Mouse (Mus musculus): ENCODE results near the gene Pml. TPM values are rescaled to one million over a fixed set of nuclear protein-coding genes. Genes with fewer than 3 reads are reported as not detected.
"Not testable (repeated sequence)": the region's sequence is repeated elsewhere in the genome, so short reads cannot be mapped to it uniquely, and the experiment has no call there.

Gene Pml
- polyA plus RNA-seq, 3 experiments from 2014 or later: 40.6 to 53.9 (median 40.9) TPM

DNA sequence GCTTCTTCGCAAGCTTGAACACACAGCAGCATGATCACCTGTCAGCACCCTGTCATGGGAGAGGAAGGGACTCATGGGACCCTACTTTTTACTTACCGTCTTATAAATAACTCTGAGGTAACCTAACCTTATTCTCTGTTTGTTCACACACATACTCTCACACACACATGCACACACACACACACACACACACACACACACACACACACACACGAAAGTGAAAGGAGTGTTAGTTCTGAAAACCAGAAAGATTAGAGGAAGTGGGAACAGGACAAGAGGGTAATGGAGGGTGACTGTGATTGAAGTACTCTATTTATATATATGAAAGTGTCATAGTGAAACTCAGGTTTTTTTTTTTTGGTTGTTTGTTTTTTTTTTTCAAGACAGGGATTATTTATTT lies 21.5 kb upstream of the Pml start:
- ATAC-seq: peak; percentile 80

DNA sequence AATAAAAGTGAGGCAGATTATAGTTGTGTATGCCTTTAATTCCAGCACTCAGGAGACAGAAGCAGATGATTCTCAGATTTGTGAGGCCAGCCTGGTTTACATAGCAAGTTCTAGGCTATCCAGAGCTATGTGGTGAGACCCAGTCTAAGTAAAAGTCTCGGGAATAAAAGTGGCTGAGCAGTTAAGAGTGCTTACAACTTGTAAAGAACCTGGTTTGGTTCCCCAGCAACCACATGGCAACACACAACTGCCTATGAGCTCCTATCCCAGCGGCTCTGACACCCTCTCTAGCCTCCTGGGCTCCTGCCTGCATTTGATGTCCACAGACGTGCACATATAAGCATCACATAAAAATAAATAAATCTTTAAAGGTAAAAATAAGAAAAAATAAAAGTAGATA lies 20.5 kb upstream of the Pml start:
- ATAC-seq: no peak

DNA sequence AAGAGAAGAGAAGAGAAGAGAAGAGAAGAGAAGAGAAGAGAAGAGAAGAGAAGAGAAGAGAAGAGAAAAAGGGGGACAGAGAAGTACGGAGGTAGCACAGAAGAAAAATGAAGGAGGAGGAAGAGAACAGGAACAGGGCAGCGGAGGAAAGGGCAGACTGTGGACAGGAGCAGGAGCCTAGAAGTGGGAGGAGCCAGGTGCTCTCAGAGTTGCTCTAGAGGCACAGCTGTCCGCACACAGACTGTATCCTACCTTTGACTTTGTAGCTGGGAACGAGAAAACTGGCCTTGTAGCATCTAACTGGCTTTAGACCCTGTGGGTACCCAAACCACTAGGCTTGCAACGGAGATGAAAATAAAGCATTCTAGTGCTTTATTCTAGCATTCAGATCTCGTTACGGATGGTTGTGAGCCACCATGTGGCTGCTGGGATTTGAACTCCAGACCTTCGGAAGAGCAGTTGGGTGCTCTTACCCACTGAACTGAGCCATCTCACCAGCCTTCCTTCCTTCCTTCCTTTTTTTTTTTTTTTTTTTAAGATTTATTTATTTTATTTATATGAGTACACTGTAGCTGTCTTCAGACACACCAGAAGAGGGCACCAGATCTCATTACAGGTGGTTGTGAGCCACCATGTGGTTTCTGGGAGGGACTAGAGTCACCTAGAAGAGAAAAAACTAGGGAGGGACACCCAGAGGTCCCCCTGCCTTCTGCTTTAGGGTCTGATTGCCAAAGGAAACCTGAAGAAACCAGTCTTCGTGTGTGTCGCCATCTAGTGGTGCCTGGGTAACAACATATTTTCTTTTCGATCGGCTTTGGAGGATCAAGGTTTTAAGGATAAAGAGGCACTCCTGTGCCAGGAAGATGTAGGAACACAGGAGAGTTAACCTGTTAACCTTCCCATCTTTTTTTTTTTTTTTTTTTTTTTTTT lies 19.1 kb upstream of the Pml start:
- no peak for ATAC-seq

DNA sequence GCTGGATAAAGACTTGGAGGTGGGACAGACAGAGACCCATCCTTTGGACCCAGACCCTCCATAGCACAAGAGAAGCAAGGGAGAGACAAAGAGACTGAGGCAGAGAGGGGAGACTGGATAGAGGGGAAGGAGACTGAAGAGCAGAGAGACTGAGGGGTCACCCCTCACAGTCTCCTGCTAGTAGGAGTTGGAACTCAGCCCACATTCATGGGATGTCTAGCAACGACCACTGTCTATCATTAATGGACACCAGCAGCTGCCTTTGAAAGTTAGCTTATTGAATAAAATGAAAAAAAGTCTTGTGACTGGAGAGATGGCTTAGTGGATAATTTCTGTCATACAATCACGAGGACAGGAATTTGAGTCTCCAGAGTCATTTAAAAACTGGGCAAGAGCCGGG lies 17.5 kb upstream of the Pml start:
- ATAC-seq: no peak

DNA sequence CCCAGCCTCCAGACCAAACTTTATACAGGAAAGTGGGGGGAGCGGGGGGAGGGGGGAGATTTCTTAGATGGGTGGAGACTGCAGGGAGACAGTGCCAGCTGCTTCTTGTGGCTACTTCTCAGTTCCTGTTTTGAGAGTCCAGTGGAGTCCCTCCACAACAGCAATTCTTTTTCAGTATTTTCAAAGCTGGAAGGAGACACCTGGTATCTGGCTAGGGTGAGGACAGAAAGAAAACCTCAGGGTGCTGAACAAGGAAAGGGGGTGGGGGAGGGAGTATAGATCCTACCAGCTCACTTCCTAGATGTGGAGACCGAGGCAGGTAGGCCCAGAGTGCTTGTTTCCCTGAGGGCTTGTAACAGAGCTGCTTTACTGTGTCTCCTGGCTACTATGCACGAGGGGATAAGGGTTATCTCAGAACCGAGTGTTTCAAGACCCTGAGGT lies 17.0 kb upstream of the Pml start:
- ATAC-seq: no peak

DNA sequence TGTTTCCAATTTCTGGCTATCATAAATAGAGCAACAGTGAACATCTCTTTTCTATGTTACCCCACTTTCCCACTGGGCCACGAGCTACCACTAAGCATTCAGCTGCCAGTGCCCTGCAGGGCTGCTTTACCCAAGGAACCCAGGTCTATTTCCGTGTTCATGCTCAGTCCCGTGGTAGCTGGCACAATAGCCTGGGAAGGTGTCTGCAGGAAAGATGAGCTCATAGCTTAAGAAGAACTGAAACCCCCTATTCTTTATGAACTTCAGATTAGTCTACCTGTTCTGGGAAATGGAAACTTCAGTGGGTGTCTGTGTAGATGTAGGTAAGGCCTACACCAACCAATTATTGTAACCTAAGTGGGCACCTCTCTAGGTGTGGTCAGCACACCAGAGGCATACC lies 15.8 kb upstream of the Pml start:
- no peak for ATAC-seq

DNA sequence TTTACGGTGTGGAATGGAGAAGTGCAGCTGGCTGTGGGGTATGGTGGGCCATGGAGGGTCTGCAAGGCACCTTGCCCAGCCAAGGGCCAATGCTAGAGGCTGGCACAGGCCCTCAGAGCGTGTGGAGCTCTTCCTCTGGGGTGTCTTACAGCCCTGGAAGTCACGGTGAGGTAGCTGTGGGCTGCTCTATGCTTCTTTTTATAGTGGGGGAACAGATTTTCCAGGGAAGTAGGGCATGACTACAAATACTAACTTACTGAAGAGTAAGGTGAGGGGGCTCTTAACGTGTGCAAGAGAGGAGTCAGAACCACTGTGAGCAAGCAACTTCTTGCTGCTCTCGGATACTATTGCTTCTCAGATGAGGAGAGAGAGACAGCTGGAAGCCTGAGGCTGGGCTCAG lies 12.9 kb upstream of the Pml start:
- no peak for ATAC-seq

DNA sequence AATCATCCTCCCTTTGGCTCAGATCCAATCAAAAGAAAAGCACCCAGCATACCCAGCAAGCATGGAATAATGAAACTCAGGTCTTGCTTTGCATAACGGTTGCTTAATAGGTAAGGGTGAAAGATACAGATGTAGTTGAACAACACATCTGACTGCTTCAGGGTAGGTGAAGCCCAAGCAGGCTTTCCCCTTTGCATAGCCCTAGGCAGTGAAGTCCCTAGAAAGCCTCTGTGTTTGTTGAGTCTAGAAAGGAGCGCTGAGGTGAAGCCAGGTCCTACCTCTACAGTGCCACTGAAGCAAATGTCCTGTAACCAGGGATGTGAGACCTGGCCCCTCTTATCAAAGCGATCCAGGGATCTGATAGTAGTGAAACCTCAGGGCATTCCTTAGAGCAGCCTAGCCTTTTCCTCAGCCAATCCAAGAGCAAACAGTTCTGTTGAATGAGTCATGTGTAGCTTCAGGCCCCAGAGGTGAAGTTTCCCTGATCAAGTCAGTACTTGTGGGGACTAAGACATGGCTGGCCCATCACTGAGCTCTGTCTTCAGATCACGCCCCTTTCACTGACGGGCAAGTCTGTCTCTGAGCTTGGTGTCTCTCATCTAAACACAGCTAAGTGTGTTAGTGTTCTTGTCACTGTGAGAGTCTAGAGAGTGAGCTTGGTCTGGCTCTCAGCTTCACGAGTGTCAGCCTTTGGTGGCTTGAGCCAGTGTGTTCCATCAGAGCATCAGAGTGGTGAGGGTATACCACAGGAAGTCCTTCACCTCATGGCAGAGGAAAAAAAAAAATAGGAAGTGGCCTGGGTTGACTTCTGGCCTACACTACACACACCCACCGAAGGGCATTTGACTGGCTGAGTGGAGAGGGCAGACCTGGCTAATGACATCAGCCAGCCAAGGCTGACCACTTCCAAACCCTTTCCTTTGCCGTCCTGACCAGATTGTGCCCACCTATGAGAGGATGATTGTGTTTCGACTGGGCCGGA lies 6.4 kb upstream of the Pml start:
- no peak for ATAC-seq

DNA sequence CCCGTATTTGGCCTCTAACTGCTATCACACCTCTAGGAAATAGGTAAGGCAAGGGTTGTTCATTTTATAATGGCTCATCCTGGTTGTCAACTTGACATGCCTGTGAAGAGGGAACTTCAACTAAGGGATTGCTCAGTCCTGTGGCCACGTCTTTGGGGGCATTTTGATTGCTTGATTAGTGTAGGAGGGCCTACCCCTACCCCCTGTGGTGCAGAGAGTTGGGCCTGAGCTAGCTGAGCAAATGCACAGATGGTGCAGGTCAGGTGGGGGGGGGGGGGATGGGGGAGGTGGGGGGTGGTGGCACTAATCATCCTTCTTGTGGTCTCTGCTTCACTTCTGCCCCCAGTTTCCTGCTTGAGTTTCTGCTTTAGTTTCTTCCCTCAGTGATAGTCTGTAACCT lies 5.5 kb upstream of the Pml start:
- no peak for ATAC-seq

DNA sequence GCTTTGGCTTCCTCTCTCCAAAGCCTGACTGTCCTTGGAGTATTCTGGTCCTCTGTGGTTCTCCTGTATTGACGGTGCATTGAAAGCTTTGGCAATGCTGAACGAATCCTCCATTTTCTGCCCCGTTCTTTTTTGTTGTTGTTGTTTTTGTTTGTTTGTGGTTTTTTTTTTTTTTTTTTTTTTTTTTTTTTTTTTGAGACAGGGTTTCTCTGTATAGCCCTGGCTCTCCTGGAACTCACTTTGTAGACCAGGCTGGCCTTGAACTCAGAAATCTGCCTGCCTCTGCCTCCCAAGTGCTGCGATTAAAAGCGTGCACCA lies 4.2 kb upstream of the Pml start:
- not testable (repeated sequence) for ATAC-seq

DNA sequence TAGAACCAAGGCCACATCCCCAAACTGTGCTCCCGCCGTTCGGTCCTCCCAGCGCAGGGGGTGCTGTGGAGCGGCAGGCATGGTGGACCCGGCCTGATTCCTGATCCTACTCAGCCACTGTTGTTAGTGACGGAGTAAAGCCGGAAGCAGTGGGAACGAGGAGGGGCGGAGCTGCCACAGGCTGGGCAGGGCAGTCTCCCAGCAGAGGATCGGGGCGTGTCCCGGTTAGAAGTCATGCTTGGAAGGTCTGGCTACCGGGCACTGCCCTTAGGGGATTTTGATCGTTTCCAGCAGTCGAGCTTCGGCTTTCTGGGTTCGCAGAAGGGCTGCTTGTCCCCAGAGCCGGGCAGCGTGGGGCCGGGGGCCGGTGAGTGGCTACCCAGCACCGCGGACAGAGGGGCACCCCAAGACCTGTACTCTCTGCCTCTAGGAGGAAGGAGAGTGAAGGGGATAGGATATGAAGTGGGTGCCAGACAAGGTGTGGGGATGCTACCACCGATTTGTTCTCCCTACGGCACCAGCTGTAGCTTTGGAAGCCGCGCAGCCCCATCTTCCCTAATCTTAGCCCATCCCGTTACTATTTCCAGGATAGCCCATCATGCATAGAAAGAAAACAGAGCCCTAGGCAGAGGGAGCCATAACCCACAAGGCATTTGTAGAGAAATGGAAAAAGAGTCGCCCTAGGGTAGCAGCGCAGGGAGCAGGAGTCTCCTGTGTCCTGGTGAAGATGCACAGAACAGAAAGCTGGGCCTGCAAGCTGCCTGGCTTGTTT lies 3.6 kb upstream of the Pml start, which contains the start of gene Stoml1:
Gene Stoml1, plus strand, starts transcription at position 132 of the 772 bp plus-strand sequence.
- ATAC-seq: peak; percentile 96

DNA sequence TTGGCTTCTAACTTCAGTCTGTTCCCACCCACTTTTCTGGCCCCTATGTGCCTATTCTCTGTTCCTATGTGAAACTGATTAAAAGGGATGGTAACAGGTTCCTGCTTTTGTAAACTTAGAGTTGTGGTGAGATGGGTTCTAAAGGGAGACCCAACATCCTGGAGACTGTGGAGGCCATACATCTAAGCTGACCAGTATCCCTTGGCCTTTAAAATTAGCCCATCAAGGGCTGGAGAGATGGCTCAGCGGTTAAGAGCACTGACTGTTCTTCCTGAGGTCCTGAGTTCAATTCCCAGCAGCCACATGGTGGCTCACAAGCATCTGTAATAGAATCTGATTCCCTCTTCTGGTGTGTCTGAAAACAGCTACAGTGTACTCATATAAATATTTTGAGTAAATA lies 1.1 kb upstream of the Pml start:
- not testable (repeated sequence) for ATAC-seq

DNA sequence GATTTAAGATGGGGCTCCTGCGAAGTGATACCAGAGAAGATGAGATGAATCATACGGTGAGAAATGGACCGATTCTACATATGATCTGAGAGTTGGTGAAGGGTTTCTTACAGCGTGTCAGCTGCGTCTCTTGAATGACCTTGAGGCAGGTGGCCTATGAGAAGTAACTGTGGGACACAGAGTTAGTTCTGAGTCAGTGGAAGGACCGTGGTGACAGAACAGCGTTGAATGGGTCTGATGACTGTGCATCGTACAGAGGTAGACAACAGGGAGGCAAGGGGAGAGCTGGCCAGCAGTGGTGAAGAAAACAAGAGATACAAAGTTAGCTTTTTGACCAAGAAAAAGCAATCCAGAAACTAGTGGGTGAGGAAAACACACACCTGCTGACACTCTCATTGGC lies 736 bp upstream of the Pml start:
- no peak for ATAC-seq

DNA sequence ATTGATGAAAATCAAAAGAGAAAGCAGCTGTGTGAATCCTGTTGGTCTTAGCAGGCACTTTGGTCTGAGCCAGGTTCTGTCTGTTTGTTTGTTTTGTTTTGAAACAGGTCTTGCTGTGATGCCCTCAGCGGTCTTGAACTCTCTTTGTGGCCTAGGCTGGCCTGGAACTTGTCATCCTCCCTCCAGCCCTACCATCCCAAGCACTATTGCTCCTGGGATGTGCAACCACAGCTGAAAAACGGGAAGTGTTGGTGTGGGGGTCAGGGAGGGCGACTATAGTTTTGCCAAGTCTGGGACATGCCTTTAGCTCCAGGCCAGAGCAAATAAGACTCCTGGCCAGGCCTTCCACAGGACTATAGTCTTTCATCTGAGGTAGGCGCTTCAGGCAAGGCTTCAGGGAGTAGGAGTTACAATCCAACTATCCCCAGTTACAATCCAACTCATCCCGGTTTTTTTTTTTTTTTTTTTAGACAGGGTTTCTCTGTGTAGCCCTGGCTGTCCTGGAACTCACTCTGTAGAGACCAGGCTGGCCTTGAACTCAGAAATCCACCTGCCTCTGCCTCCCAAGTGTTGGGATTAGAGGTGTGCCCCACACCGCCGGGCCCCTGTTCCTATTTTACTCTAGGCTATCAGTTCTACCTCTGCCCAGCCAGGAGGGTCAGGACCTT lies 706 bp downstream of the Pml start:
- ATAC-seq: no peak

DNA sequence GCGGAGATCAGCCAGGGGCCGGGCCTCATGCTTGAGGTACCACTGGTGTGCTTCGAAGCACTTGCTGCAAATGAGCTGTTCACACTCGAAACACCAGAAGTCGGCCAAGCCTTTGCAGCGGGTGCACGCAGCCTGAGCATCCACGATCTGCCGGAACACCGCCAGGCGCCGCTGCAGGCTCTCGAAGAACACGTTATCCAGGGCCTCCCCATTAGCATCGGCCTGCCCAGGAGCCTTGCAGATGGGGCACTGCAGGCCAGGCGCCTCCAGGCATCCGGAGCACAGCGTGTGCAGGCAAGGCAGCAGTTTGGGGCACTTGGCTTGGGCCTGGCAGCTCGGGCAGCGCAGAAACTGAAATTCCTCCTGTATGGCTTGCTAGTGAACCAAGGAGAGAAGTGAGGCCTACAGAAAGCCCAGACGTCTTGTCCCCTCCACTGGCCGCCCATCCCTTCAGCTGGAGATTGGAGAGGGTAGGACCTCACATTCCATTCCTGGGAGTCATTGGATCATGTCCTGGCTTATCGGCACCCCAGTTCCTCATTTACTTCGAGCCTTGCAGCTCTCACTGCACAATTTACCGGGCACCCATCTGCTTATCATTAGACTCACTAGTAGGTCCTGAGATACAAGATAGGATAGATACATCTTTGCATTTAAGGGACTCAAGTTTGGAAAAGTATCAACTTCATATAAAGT lies 2.4 kb downstream of the Pml start:
- peak; percentile 71 for ATAC-seq

DNA sequence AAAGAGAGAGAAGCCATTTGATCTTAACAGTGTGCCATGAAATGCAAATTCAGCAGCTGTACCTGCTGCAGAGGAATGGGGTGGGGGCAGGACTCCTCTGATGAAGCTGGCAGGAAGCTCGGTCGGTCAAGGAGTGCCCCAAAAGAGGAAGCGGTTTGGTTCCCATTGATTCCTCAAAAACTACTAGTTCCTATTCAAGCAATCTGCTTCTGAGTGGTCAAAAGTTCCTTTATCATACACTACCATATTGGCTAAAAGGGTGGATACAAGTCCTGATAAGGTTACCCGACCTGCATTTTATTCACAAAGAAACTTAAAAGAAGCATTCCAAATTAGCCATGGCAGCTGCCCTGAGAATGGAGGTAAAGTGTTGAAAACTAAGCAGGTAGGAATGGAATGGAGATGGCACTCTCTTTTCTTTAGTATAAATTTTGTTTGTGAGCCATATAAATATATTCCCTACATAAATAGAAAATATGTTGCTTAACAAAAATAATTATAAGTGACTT lies 3.4 kb downstream of the Pml start:
- no peak for ATAC-seq

DNA sequence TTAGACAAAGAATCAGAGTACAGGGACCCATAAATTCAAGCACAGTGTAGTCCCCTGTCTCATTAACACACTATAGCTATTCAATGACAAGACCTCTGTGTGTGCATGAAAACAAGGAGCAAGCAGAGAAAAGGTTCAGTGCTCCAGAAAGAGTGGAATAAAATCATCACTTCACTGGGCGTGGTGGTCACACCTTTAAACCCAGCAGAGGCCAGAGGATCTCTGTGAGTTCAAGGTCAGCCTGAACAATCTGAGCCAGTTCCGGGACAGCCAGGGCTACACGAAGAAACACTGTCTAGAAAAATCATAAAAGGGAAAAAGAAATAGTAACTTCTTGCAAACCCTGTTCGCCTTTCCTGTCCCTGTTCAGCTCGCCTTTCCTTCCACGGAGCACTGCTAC lies 5.9 kb downstream of the Pml start:
- ATAC-seq: no peak

DNA sequence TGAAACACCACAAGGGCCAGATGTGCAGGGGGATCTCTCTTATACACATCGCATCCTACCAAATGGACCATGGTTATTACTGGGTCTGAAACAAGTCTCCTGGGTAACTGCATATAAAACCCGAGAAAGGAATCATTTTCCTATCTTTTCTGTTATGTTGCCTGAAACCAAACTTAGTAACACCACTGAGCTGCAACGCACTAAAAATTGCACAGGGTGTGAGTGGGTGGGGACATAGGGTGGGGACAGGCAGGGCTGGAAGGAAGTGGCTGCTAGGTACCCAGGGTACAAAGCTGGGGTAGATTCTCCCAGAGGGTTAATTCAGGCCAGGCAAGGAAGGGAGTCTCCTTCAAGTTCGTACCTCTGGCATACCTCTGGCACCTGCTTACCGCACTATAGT lies 6.9 kb downstream of the Pml start:
- no peak for ATAC-seq

DNA sequence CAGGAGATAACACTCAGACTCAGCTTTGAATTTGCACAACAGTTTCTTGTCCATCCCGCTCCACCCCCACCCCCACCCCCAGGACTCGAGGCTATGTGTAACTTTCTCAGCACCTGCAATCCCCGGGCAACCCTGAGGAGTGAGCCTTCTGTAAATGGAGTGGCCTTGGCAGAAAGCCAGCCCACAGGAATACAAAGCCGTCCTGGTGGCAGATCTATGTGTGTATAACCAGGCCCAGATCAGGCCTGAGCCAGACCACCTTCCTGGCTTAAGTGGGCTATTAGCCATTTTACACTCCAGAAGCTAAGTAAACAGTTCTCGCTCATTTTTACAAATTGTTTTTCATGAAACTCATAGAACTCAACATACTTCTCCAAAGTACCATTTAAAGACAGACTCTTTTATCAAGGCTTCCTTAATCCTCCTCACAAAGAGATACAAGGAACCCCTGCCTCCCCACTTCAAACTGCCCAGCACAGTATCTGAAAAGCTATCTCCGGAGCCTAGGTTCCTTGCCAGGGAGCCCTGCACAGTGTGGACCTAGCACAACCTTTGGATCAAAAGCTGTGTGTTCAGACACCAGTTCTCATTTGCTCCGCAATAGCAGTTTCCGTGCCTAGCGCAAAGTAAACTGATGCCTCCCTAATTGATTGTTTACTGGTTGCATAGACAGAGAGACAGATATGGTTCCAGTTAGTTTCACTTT lies 7.7 kb downstream of the Pml start:
- no peak for ATAC-seq

DNA sequence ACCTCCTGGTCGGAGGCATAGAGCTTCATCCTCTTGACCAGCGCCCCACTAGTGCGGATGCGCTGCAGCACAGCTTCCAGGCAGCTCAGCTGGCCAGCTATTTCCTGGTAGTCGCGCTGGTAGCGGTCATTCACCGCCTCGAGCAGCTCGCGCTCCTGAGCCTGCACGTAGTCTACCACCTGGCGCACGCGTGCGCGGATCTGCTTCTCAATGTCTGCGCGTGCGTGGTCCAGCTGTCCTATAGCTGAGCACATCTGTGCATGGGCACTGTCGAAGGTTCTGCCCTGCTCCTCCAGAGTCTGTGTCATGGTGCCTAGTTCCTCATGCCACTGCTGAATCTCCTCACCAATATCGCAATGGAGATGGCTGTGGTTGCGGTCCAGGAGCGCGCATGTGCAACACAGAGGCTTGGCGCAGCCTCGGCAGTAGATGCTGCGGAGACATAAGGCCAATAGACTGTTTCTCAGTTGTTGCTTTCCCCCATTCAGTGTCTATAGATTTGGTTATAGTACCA lies 15.0 kb downstream of the Pml start:
- ATAC-seq: no peak
